Mouse (Mus musculus): ENCODE results near the gene Atl3.

DNA sequence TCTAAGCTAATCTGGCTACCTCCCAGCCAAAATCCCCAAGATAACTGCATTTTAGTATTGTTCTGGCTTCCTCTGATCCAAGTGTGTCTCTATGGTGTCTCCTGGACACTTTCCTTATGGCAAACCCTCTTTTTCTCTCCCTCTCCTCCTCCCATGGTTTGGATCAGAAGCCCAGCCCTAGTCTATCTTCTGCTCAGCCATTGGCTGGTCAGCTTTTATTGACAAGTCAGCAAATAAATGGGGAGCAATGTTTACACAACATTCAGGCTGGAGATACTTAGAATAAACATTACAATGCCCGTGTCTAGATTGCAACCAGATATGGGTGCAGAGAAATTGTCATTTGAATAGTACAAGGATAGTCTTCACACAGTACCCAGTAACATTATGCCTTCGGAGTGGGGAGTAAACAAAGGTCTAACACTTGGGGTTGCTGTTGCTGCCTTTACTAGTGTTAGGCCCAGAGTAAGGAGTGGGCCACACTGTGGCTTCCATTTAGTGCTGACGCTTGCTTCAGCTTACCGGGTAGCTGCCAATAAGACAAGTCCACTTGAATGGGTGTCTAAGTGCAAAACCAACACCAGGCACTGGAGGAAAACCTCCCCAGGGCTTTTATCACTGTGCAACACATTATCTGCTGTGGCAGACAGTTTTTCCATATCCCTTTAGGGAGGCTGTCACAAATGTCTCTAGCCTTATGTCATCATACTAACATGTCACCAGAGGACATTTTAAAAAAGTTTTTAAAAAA is 57.9 kb downstream of the Atl3 start:
- TF ChIP-seq CTCF (IDR thresholded peaks at IDR 0.05; ENCODE audit: borderline replicate concordance, control insufficient read depth, extremely low read depth, insufficient read depth, low read length, poor library complexity): no peak
- no peak for TF ChIP-seq POLR2A (IDR thresholded peaks at IDR 0.05; ENCODE audit: control insufficient read depth, extremely low read depth, insufficient read depth, low read length, poor library complexity)
